Mouse (Mus musculus) bone marrow, adult 2 months (tissue): ENCODE measurements at regions not wholly inside any gene's neighbourhood (a gene's known extent, or its start where the extent isn't known, plus 50 kb on each side); places are given as distances from the start of the nearest gene placed in this dataset.

Experiments
- H3K27ac ChIP-seq: fragments of 200-500 bp; 2 replicates; pipeline ENCODE4 v1.5.1; 2012; ENCODE audit warnings: low read depth, mild to moderate bottlenecking, control low read depth, inconsistent platforms, low read length; ENCODE audit not compliant: control insufficient read depth, poor library complexity, insufficient read depth
- H3K4me1 ChIP-seq: fragments of 200-500 bp; 2 replicates; pipeline ENCODE4 v1.6.1; 2011; ENCODE audit warnings: low read length; ENCODE audit not compliant: control insufficient read depth, insufficient read depth
- H3K4me3 ChIP-seq: fragments of 200-500 bp; replicated peaks from 2 replicates; pipeline ENCODE3; 2011; ENCODE audit warnings: mild to moderate bottlenecking, low read depth, low read length, control low read depth; ENCODE audit not compliant: control insufficient read depth
- CTCF ChIP-seq: fragments of 200-500 bp; IDR thresholded peaks from 2 replicates; pipeline ENCODE4 v1.5.1; 2011; ENCODE audit warnings: low read length, control low read depth; ENCODE audit not compliant: control insufficient read depth, insufficient read depth
- POLR2A ChIP-seq: fragments of 200-500 bp; IDR thresholded peaks from 2 replicates; pipeline ENCODE4 v1.6.1; 2011; ENCODE audit warnings: low read depth, mild to moderate bottlenecking, control low read depth, low read length, borderline replicate concordance; ENCODE audit not compliant: control insufficient read depth
- WGBS: fragments of 180-500 bp; shearing (Covaris S2); methylation state at CpG from one replicate; pipeline ENCODE4 v1.1.7; 2018; 5-methylcytosine and 5-hydroxymethylcytosine counted together

DNA sequence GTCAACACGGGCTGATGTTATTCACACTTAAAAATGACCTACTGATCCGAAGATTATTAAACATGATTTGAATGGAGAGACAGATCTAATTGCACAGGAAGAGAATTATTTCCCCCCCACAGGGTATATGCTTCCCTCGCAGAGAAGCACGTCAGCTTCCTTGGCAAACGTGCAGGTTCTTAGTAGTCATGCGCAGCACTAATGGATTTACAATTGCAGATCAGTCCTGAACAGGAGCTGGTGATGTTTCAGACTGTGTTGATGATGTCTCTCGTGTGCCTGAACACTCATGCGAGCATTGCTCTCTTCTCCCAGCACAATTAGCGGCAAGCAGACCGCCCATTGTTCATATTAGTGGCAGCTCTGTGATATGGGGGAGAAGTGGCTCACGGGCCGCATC, 127.9 kb upstream of the 3110018I06Rik start:
- TF ChIP-seq CTCF (no peak), POLR2A (no peak)
- WGBS = 81% methylated on average over 12 of the region's 12 CpGs
- H3K27ac ChIP-seq = no peak overlapping the region
- no peaks in the 10 kb centered on the region for H3K4me1 ChIP-seq
- no peak overlapping the region for H3K4me3 ChIP-seq

DNA sequence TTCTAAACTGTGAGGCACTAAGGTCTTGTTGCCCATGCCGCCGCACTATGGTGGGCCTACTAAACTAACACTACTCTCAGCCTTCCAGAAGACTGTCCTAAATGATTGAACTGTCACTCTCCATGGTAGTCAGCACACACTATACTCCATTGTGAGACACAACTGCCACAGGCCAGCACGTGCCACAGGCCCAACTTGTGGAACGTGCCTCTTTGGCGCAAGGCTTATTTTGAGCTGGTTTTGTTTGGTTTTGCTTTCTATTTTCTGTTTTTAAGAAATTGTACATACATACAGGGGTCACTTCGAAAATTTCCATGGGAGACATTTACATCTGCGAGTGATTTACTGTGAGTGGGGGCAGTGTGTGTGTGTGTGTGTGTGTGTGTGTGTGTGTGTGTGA, 126.8 kb upstream of the 3110018I06Rik start:
- no peaks in the 10 kb centered on the region for H3K4me1 ChIP-seq
- H3K27ac ChIP-seq = no peak overlapping the region

DNA sequence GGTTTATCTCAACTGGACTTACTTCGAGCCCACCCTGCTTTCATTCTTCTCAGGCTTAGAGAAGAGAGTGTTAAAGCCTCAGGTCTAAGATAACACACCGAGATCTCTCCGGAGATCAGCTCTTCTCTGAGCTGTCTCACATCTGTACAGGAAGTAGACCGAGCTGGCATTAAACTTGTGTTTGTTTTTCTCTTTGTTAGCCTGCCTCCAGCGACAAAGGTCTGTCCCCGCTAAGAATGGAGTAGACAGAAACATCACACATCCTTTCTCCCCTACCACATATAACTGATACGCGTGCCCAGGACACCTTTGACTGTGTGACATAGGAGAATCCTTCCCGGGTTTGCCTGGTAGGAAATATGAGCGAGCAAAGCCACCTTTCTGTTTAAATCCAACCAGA, 126.3 kb upstream of the 3110018I06Rik start:
- no peak overlapping the region for H3K27ac ChIP-seq
- no peak overlapping the region for H3K4me3 ChIP-seq
- TF ChIP-seq CTCF = no peak
- no peak for TF ChIP-seq POLR2A
- WGBS = 56% methylated on average over 10 of the region's 10 CpGs
- no peaks in the 10 kb centered on the region for H3K4me1 ChIP-seq

More for the DNA sequence above, 126.8 kb upstream of the 3110018I06Rik start:
- no peak overlapping the region for H3K4me3 ChIP-seq
- TF ChIP-seq CTCF (no peak), POLR2A (no peak)
- WGBS = 83% methylated on average over 7 of the region's 7 CpGs

DNA sequence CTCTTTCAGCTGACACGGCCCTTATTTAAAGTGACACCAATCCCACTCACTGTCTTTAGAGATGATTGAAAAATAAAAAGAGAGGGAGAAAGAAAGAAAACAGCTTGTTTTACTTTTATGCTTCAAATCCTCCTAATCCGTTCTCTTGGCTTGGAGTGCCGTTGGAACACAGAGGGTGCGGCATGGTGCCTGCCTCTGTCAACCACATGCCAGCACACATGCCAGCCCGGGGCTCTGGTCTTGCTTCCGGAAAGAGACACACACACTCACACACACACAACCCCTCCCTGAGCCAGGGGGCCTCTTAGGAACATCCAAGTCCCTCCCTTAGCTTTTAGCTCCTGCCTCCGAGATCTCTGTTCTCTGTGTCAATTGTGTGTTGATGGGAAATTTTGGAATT, 116.2 kb upstream of the 3110018I06Rik start:
- no peak overlapping the region for H3K4me3 ChIP-seq
- 79% methylated on average over 7 of the region's 7 CpGs for WGBS
- TF ChIP-seq POLR2A = no peak
- no peak for TF ChIP-seq CTCF
- H3K27ac ChIP-seq = no peak overlapping the region
- H3K4me1 ChIP-seq = no peaks in the 10 kb centered on the region

DNA sequence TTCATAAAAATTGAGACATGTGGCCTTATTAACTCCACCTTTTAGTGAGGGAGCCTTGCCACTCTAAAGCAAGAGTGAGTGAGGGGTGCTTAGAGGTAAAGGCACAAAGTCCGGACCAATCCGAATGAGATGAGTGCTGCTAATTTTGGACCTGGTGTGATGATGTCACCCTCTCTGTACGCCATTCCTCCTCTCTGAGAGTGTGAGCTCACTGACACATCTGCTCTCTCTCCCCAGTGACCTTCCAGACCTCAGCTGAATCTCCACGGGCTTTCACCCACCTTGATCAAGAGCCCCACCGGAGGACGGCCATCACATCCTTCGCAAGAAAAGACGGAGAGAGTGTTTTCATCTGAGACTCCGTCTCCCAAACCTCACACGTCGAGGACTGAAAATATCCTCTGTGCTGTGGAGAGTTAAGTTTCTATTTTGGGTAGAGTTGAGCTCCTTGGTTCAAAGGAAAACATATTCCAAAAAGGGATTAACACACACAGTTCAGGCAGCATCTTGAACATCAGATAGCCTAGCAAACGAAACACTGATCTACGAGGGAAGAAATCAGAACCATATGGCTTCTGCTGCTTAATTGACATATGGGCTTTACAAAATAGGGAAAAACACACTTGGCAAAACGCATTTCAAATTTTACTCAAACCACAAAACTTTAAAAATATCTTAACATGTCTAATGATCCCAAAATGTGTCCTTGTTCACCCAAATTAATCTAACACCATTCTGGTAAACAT, 96.2 kb upstream of the 3110018I06Rik start:
- WGBS = 76% methylated on average over 14 of the region's 14 CpGs
- Histone ChIP-seq H3K27ac (no peak overlapping the region), H3K4me3 (no peak overlapping the region), H3K4me1 (no peaks in the 10 kb centered on the region)
- TF ChIP-seq CTCF = no peak
- TF ChIP-seq POLR2A = no peak

DNA sequence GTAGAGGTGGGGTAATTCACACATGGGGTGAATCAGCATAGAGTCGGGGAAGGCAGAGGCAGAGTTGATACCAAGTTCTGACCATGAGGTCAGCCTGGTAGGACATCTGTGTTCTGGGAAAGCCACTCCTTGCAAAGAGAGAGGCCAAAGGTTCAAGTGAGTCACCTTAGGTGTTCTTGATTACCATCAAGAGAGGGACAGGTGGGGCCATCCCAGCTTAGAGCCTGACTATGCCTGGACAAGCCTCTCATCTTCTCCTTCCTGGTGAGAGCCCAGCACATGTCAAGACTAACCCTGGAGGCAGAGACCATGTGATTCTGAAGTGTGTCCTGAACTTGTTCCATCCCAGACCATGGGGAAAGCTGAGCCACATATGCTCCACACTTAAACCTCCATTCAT, 94.0 kb upstream of the 3110018I06Rik start:
- WGBS = 46% methylated on average over 1 of the region's 1 CpGs
- TF ChIP-seq CTCF (no peak), POLR2A (no peak)
- H3K27ac ChIP-seq = no peak overlapping the region
- H3K4me3 ChIP-seq = no peak overlapping the region
- no peaks in the 10 kb centered on the region for H3K4me1 ChIP-seq

DNA sequence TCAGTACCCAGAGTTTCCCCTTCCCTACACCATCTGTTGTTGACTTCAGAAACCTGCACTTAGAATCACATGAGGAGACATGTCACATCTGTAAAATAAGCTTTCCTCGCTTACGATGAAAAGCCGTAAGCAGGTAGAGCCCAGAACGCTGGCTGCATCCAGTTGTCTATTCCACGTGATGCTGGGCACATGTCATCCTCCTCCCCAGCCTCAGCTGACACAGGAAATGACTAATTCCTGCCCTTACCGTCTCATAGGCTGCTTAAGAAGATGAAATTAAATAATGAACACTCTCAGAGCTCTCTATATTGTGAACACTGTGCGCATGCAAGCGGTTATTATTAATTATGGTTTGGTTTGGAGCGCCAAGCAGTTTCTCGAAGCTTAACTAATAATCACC, 83.6 kb upstream of the 3110018I06Rik start:
- no peak for TF ChIP-seq POLR2A
- TF ChIP-seq CTCF = no peak
- H3K27ac ChIP-seq = no peak overlapping the region
- no peaks in the 10 kb centered on the region for H3K4me1 ChIP-seq
- 70% methylated on average over 10 of the region's 10 CpGs for WGBS
- no peak overlapping the region for H3K4me3 ChIP-seq

DNA sequence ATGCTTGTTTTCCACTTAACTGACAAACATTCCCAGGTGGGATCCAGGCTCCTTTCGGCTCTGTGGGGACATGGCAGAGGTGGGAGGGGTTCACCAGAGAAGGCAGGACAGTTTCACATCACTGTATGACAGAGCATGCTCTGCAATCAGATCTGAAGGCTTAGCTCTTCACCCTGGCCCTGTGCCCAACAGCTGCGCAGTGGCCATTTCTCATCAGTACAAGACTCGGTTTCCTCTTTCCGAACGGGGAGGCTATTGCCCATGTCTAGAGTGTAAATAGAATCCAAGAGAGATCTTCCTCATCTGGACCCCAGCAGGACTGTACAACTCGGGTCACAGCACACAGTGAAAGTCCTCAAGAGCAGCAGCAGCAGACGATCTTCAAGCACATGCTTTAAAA, 64.5 kb upstream of the 3110018I06Rik start:
- Histone ChIP-seq H3K4me3 (no peak overlapping the region), H3K4me1 (no peaks in the 10 kb centered on the region), H3K27ac (no peak overlapping the region)
- 77% methylated on average over 7 of the region's 7 CpGs for WGBS
- TF ChIP-seq POLR2A (no peak), CTCF (no peak)

DNA sequence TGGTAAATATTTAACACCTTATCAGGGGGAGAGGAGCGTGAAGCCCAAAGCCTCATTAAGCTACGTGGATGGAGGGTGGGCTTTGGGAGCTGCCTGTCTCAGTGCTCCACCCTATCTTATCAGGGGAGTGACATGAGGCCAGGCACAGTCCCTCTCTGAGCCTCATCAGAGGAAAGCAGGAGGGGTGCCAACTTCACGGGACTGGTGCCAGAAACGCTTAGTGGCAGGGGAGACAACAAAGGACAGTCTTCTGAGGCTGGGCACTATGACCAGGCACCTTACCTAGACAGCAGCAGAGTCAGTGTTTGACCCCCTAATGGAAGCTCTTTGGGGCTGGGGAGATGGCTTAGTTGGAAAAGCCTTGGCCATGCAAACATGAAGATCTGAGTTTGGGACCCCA, 49.9 kb upstream of the 3110018I06Rik start:
- Histone ChIP-seq H3K4me1 (no peaks in the 10 kb centered on the region), H3K4me3 (no peak overlapping the region), H3K27ac (no peak overlapping the region)
- WGBS = 65% methylated on average over 4 of the region's 4 CpGs
- TF ChIP-seq POLR2A (no peak), CTCF (no peak)
